Mouse (Mus musculus) spleen, postnatal 36 days (tissue): ENCODE data around the gene Gm47791.

Source experiments
- DNase-seq, 2 experiments: peaks; one replicate each; pipeline ENCODE4 v3.0.0; 2022; ENCODE audit warnings: low spot score in 2 of 2, mixed read lengths in 1 of 2

The Gm47791 gene

DNA sequence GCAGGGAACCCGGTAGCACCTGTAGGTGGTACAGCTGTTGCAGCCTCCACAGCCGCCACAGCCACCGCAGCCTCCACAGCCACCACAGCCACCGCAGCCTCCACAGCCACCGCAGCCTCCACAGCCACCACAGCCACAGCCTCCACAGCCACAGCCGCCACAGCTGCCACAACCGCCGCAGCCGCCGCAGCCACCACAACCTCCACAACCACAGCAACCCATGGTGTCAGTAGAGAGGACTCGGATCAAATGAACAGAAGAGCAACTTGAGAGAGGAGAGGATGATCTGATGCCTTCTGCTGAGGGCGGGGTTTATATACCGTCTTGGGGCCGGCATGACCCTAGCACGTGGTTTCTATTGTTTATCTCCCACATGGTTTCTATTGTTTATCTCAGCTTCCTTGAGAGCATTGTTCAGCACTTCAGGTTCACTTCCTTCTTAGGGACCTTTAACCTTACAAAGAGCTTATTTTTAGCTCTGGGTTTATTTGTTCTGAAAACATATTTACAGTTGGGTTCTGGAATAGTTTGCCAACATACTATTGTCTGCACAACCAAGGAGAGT is at the start of gene Gm47791:
Gene Gm47791 (minus strand): TSS at position 222 of the 565 bp plus-strand sequence.
- no peak for DNase-seq

DNA sequence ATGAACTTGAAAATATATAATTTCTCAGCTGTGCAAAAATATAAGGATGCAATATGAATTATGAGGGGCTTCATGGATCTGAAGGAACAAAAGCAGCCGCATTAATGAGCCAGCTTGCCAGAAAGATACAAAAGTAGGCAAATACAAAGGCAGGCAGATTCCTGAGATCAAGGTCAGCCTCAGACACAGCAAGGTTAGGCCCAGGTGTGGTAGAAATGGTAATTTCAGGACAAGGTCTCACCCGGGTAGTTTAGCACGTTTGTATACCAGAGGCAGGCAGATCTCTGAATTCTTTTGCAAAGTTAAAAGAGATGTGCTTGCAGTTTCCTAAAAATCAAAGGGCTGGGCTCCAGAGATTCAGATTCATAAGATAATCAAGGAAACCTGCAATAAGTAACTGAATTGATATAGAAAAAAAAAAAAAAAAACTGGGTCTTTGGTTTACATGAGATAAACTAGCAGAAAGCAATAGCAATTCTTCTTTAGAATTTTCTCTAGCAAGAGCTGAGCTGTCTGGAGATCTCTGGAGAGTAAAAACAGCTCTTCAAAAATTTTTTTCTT is 49.7 kb upstream of the Gm47791 start:
- DNase-seq: no peak

DNA sequence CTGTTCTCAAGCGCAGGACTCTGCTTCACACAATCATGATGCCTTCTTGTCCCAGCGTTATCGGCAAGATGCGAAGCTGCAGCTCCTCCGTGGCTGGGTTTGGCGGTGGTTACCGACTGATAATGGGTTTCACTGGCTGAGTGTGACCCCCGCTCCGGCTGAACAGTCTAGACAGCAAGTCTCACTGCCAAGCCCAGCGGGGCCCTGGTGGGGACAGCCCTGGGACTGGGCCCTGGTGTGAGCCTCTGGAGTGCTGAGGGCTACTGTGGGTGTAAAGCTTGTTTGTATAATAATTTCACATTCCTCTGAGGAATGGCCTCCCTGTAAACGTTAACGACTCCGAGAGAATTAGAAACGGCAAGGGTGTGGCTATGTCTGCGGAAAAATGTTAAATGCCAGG is 49.1 kb upstream of the Gm47791 start:
- DNase-seq: no peak

DNA sequence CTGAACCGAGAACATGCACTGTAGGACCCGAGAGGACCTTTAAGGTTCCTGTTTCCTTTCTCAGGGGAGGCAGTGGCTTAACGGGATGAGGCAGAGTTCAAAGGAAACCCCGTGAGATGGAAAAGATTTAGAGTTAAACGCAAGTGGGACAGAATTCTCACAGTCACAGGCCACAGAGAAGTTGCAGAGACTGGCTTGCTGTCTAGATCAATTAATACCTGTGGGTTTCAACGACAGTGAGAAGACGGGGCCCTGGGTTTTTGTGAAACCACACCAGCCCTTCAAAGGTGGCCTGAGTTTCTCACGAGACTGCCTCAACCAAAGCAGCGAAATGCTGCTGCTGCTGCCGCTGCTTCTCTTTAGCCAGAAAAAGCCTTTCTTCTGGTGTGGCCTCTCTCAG is 48.3 kb upstream of the Gm47791 start:
- no peak for DNase-seq

DNA sequence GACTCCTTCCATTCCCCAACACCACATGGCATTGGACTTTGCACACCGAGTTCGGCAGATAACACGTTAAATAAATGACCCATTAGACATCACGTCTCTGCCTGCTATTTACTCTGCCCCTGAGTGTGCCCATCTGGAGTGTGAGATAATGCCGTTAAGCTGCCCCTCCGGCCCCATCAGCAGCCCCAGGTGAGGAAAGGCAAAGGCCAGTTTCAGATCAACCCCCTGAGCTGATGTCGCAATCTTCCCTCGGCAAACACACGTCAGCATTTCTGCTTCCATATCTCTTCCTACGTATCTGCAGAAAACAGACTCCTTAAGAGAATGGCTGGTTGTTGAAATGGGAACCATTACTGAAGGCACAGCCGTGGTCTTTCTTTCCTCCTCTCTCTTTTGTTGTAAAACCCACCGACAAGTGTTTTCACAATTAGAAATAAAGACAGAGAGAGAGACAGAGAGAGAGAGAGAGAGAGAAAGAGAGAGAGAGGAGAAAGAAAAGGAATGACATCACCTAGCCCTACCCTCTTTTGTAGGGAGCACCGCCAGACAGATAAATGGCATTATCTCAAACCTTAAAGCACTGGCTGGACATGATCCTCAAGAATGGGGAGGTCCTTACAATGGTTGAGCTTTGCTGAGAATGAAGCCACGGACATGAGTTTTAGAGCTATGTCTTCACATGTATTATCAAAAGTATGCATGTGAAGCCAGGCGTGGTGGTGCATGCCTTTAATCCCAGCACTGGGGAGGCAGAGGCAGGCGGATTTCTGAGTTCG is 45.1 kb upstream of the Gm47791 start:
- DNase-seq: peak; percentile 29 to 48

- DNase-seq: no peak
Observed at GRCm38 (mm10) chr1:82811766-82812165, 40.7 kb upstream of the Gm47791 start.

DNA sequence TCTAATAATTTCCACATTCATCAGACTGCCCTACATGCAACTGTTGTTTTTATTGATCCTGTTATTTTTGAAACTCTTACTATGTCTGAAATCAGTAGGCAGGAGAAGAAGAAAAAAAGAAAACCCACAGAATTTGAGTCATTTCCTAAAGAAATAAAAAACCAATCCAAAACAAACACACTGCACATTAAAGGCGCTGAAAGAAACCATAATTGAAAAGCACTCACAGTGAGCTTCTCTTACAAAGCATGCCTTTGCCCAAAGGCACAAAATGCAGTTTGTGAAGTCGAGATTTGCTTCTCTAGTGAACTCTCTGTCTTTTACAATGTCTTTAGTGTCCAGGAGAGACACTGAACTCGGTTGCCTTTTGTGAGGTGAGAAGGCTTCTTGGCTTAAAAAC is 37.5 kb upstream of the Gm47791 start:
- no peak for DNase-seq

DNA sequence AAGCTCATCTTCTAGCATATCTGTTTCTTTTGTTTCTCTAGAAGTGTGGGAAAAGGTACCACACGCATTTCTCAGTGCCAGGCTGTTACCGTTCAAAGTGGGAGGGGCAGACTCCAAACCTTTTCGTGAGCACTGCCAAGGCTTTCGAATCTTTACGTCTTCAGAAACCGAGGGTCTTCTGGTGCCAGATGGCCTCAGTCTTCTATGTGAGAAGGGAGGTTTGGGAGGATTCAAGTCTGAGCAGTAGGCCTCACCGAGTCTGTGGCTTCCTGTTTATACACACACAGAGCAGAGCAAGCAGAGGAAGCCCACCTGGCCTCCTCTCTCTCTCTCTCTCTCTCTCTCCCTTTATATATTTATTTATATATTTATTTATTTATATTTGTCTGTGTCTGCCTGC is 36.2 kb upstream of the Gm47791 start:
- DNase-seq: no peak

DNA sequence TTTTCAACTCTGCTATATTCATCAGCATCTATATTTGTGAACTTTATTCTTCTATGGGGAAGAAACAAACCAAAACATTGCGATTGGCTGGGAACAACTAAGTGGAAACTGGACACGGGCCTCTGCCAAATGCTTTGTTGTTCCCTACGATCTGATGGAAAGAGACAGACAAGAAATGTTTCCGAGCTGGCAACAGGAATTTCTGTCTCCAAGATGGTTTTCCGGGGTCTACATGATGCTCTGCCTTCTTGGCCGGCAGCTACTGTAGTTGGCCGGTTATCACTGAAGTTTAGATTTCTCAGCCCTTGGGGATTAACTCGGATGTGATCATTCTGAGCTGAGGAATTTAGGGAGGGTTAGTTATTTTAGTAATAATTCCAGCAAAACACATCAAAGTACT is 35.3 kb upstream of the Gm47791 start:
- DNase-seq: no peak

- DNase-seq: no peak
Observed at GRCm38 (mm10) chr1:82804059-82804458, 33.0 kb upstream of the Gm47791 start.

DNA sequence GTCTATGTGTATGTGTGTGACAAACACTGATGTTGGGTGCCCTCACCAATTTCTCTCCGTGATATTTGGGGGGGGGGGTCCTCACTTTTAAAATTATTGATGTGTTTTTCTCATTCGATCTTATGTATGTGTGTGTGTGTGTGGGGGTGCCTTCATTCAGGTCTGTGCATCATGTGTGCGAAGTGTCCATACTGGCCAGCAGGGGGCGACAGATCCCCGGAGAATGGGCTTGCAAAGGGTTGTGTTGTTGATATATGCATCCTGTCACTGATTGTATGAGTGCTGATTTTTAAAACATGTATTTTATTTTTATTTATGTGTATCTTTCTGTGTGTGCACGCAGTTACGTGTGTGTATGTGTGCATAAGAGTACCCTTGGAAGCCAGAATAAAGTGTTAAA is 32.6 kb upstream of the Gm47791 start:
- no peak for DNase-seq

- DNase-seq: no peak
Observed at GRCm38 (mm10) chr1:82801105-82801783, 30.2 kb upstream of the Gm47791 start.

GRCm38 (mm10) chr1:82798922-82799321 is 27.9 kb upstream of the Gm47791 start:
- DNase-seq: no peak

DNA sequence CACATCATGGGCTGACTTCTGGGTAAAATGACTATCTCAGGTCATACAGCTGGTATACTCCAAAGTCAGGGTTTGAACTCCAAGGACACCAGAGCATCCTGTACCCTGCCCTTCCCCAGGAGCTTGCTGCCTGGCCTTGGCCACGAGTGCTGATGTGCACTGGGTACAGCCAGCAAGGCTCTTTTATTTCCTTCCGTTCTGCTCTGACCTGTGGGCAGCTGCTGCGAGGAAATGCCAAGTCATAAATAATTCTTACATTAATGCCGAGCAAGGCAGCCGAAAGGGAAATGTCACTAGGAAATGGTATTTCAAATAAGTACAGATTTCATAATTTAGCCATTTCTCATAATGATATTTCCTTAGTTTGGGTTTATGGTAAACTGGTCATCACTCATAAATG is 27.3 kb upstream of the Gm47791 start:
- DNase-seq: no peak

DNA sequence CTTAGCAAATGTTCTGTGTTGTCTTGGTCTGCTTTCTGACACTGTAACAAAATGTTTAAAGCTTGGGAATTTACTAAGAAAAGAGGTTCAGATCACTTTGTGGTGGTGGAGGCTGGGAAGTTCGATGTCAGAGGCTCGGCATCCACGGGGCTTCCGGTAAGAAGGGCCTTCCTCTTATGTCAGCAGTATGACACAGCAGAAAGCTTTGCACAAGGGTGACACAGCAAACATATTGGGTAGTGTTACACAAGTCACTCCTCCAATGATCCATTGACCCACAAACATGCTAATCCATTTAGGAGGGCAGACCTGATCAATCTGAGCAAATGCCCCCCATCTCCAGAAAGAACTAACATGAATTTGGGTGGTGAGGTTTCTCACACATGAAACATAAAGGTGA is 26.0 kb upstream of the Gm47791 start:
- no peak for DNase-seq

GRCm38 (mm10) chr1:82795702-82796443 is 24.8 kb upstream of the Gm47791 start:
- no peak for DNase-seq

GRCm38 (mm10) chr1:82795211-82795610 is 24.2 kb upstream of the Gm47791 start:
- DNase-seq: no peak

DNA sequence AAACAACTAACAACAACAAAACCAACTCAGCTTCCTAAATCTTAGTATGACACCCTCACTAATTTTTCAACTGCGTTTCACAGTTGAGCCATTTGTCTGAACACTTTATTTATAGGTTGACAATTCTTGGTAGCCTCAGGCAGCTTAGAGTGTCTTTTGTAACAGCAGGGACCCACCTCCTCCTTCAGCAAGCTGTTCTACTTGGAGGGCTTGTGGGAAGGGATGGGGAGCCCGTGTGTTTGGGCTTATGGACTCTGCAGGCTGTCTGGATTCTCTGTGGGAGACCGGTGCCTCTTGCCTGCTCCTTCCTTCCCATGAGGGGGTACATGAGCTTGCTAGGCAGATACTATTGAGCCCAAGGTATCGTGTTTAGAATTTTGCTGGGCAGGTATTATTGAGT is 22.9 kb upstream of the Gm47791 start:
- DNase-seq: no peak

DNA sequence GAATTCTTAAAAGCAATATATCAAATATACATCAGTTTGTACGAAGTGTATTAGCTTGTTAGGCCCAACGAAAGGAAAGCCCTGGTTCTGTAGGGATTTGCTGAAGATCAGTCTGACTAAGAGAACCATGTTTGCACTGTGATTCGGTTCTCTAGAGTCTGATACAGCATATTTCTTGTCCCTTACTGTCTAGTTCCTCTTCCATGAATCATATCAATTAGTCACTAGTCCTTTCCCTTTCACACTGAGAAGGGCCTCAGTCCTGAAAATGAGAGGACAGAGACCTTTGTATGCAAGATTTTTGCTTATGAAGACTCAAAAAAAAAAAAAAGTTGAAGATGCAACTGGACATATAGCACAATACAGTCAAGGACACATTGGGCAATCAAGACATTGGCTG is 22.1 kb upstream of the Gm47791 start:
- no peak for DNase-seq

- DNase-seq: no peak
Observed at GRCm38 (mm10) chr1:82792238-82792637, 21.2 kb upstream of the Gm47791 start.

DNA sequence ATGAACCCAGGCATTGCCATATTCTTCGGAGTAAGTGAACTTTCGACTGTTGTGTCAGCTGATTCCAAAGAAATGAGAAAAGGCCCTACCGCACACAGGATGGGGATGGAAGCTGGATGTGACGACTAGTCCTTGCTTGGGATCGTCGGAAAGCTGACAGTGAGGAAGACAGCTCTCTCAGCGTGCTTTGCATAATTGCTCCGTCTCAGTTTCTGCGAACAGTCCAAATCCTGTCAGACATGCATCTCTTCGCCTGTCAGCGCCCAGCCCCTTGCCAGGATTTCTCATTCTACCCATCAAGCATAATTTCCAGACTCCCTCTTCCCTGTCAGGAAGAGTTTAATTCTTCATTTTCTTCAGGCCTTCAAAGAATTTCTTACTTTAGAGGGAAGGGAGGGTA is 20.1 kb upstream of the Gm47791 start:
- DNase-seq: no peak

GRCm38 (mm10) chr1:82788070-82788469 is 17.0 kb upstream of the Gm47791 start:
- DNase-seq: no peak
